ENCODE assay signal across 14 mouse cellular contexts in genomic region chr2:169311821-169312220, GRCm38 (mm10).
DNase-seq lines count a peak whose midpoint lies in the region; ATAC-seq and TF ChIP-seq lines count a peak whose summit lies in the region.
"Had no signal": no experiment of that assay in that cellular context is flagged by ENCODE, and none has a peak within 500 bp of the region (broad histone marks: within the 10 kb centered on the region; RNA-seq: fewer than 3 reads in every experiment).

No protein-coding gene starts in this region.

- no peak for DNase-seq in heart, postnatal 36 days
- peak; percentile 67 for DNase-seq in ES-CJ7 (ENCODE audit: low read depth, low spot score)
- peak; percentile 69 for DNase-seq in R1 (ENCODE audit: low read depth, low spot score)
- no peak for DNase-seq in cerebellum, postnatal 10 days
- no peak for DNase-seq in gastrocnemius, adult 2 months
- DNase-seq: adrenal gland, postnatal 36 days; cerebellum, adult 9-11 months; kidney, adult 11 months; kidney, postnatal 10 days; layer of hippocampus, adult 9-11 months had no signal

- no peak overlapping the region for H3K4me3 ChIP-seq in heart, embryonic 14.5 days (ENCODE audit: control insufficient read depth in 1 of 2, insufficient read depth in 1 of 2, low read depth in 1 of 2, low read length in 2 of 2)
- H3K4me3 ChIP-seq in midbrain, embryonic 15.5 days, result no peak overlapping the region
- H3K4me3 ChIP-seq in gastrocnemius, adult 2 months, result no peak overlapping the region
- H3K4me3 ChIP-seq: stomach, embryonic 15.5 days had no signal

- no peak for TF ChIP-seq CTCF in gastrocnemius, adult 2 months (IDR thresholded peaks at IDR 0.05)

- intact Hi-C loops in heart, postnatal 36 days (cut with DNase I), result no loop called here
- intact Hi-C loops in gastrocnemius, adult 2 months (cut with DNase I), result no loop called here

- H3K4me1 ChIP-seq in heart, embryonic 14.5 days (ENCODE audit: control insufficient read depth in 2 of 2, insufficient read depth in 2 of 2, low read length in 2 of 2), result peaks cover 4 to 7% of the 10 kb centered on the region in 2 experiments; a peak in 1 of 4 replicates
- H3K4me1 ChIP-seq in midbrain, embryonic 15.5 days, result peaks cover 10% of the 10 kb centered on the region
- H3K4me1 ChIP-seq: stomach, embryonic 15.5 days had no signal

- no peaks in the 10 kb centered on the region for H3K27me3 ChIP-seq in heart, embryonic 14.5 days (ENCODE audit: control insufficient read depth, insufficient read depth, low read length)
- no peaks in the 10 kb centered on the region for H3K27me3 ChIP-seq in midbrain, embryonic 15.5 days (replicated peaks)
- H3K27me3 ChIP-seq: stomach, embryonic 15.5 days had no signal

- WGBS in heart, embryonic 14.5 days, result 23% methylated on average over 12 of the region's 12 CpGs
- 23% methylated on average over 12 of the region's 12 CpGs for WGBS in midbrain, embryonic 15.5 days

- no peak overlapping the region for H3K9ac ChIP-seq in heart, embryonic 14.5 days (ENCODE audit: low read length)
- no peak overlapping the region for H3K9ac ChIP-seq in midbrain, embryonic 15.5 days
- H3K9ac ChIP-seq: stomach, embryonic 15.5 days had no signal

- no peaks in the 10 kb centered on the region for H3K9me3 ChIP-seq in heart, embryonic 14.5 days (ENCODE audit: control insufficient read depth, low read length)
- no peaks in the 10 kb centered on the region for H3K9me3 ChIP-seq in midbrain, embryonic 15.5 days
- H3K9me3 ChIP-seq: stomach, embryonic 15.5 days had no signal

- peak overlapping the region; percentile 35 for H3K4me2 ChIP-seq in heart, embryonic 14.5 days (ENCODE audit: low read length)
- no peak overlapping the region for H3K4me2 ChIP-seq in midbrain, embryonic 15.5 days
- H3K4me2 ChIP-seq: stomach, embryonic 15.5 days had no signal

- H3K27ac ChIP-seq in heart, embryonic 14.5 days (replicated peaks in 1 of 2; ENCODE audit: control insufficient read depth in 1 of 2, insufficient read depth in 1 of 2, low read depth in 2 of 2, low read length in 2 of 2), result 0 out of 4 replicates have a peak overlapping the region, but pooled peaks of 1 of the 2 experiments have one; percentile 2
- peak overlapping the region; percentile 51 for H3K27ac ChIP-seq in midbrain, embryonic 15.5 days
- no peak overlapping the region for H3K27ac ChIP-seq in gastrocnemius, adult 2 months
- H3K27ac ChIP-seq: stomach, embryonic 15.5 days had no signal

- no peaks in the 10 kb centered on the region for H3K36me3 ChIP-seq in heart, embryonic 14.5 days (ENCODE audit: control insufficient read depth, insufficient read depth, low read length)
- H3K36me3 ChIP-seq in midbrain, embryonic 15.5 days (replicated peaks), result no peaks in the 10 kb centered on the region
- H3K36me3 ChIP-seq: stomach, embryonic 15.5 days had no signal

- ATAC-seq in heart, embryonic 14.5 days (ENCODE audit: insufficient number of reproducible peaks, insufficient read depth, low FRiP score, low read depth), result no peak
- ATAC-seq in midbrain, embryonic 15.5 days (replicated peaks), result no peak
- ATAC-seq: CD4-positive, CD25-positive, alpha-beta regulatory T cell, adult 4 months had no signal

Comparison
In these comparisons a context has a peak if more than half of its experiments do, and no peak if none do; other contexts are left out.
1. DNase-seq: peak in ES-CJ7 (single experiment) and R1 (single experiment); none in heart, postnatal 36 days (0 of 2), cerebellum, postnatal 10 days (0 of 2) and gastrocnemius, adult 2 months (single experiment).